Mouse (Mus musculus): ENCODE measurements around the gene Phb.

GRCm38 (mm10) chr11:95710478-95710877, 43.7 kb downstream of the Phb start:
- TF ChIP-seq CTCF (IDR thresholded peaks at IDR 0.05; ENCODE audit: low read depth) (no peak), EP300 (IDR thresholded peaks at IDR 0.05; ENCODE audit: low read depth) (no peak)
